Mouse (Mus musculus) thymus, adult 2 months (tissue): ENCODE measurements around the gene Hk1.

Experiments
- CTCF ChIP-seq: fragments of 200-500 bp; IDR thresholded peaks from 2 replicates; pipeline ENCODE4 v1.5.1; 2012; ENCODE audit warnings: mild to moderate bottlenecking, control low read depth, low read length, moderate library complexity, borderline replicate concordance; ENCODE audit not compliant: control insufficient read depth, poor library complexity, insufficient read depth; ENCODE audit errors: extremely low read depth
- POLR2A ChIP-seq: fragments of 200-500 bp; IDR thresholded peaks from 2 replicates; pipeline ENCODE4 v1.6.1; 2012; ENCODE audit warnings: mild to moderate bottlenecking, low read length, control low read depth, moderate library complexity; ENCODE audit not compliant: control insufficient read depth, poor library complexity, insufficient read depth; ENCODE audit errors: extremely low read depth

DNA sequence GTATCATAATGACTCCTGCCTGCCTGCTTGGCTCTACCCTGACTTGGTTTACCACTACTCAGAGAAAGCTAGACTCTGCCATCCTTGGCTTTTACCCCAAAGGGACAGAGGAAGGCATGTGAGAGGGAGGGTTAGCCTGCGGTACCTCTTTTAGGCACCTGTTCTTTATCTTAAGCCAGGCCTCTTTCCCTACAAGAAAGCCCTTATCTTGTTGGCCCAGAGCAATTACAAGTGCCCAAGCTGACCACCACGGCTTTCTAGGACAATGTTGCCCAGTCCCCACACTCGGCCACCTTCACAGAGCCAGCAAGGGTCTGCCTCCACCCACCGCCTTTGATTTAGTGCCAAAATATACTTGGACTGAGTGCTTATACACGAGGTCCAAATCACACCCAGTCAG lies 34.6 kb downstream of the Hk1 start:
- TF ChIP-seq POLR2A = no peak
- TF ChIP-seq CTCF = no peak
